Mouse (Mus musculus) testis, adult 2 months (tissue): ENCODE results near the gene Zfand5. TPM values are rescaled to one million over a fixed set of nuclear protein-coding genes. Genes with fewer than 3 reads are reported as not detected.

Experiments used
- H3K27ac ChIP-seq: fragments of 200-500 bp; 2 replicates; pipeline ENCODE4 v1.5.1; 2012; ENCODE audit warnings: low read depth, low read length; ENCODE audit not compliant: control insufficient read depth, insufficient read depth
- H3K27me3 ChIP-seq: fragments of 200-500 bp; 2 replicates; pipeline ENCODE4 v1.6.1; 2012; ENCODE audit warnings: mild to moderate bottlenecking, low read length, moderate library complexity; ENCODE audit not compliant: control insufficient read depth, insufficient read depth
- H3K36me3 ChIP-seq: fragments of 200-500 bp; 2 replicates; pipeline ENCODE4 v1.6.1; 2012; ENCODE audit warnings: mild to moderate bottlenecking, low read length; ENCODE audit not compliant: control insufficient read depth, insufficient read depth
- H3K4me1 ChIP-seq: fragments of 200-500 bp; 2 replicates; pipeline ENCODE4 v1.6.1; 2012; ENCODE audit warnings: low read length; ENCODE audit not compliant: control insufficient read depth, insufficient read depth
- H3K4me3 ChIP-seq: fragments of 200-500 bp; 2 replicates; pipeline ENCODE4 v1.5.1; 2012; ENCODE audit warnings: low read depth, mild to moderate bottlenecking, low read length, moderate library complexity, mixed read lengths; ENCODE audit not compliant: control insufficient read depth
- CTCF ChIP-seq: fragments of 200-500 bp; IDR thresholded peaks from 2 replicates; pipeline ENCODE4 v1.5.1; 2012; ENCODE audit warnings: low read depth, mild to moderate bottlenecking, inconsistent platforms, low read length, moderate library complexity; ENCODE audit not compliant: control insufficient read depth, insufficient read depth, insufficient replicate concordance
- POLR2A ChIP-seq: fragments of 200-500 bp; IDR thresholded peaks from 2 replicates; pipeline ENCODE4 v1.6.1; 2012; ENCODE audit warnings: low read depth, mild to moderate bottlenecking, inconsistent platforms, low read length, moderate library complexity; ENCODE audit not compliant: control insufficient read depth
- polyA plus RNA-seq: library from polyadenylated mRNA; depleted of rRNA; stranded (reverse); fragments of >200 nt; gene quantifications from 2 replicates; pipeline ENCODE4 v1.2.3, GENCODE M21; 2012

The Zfand5 gene
- polyA plus RNA-seq, 1 experiment, result 10.3 TPM

DNA sequence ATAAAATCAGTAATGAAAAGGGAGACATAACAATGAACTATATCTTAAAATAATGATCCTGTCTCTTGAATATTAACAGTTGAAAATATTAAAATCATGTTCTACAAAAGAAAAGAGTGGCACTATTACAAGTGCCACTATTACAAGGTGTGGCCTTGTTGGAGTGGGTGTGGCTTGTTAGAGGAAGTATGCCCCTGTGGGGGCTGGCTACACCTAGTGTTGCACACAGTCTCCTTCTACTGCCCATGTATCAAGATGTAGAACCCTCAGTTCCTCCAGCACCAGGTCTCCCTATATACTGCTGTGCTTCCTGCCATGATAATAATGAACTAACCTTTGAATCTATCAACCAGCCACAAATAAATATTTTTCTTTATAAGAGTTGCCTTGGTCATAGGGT is 11.8 kb upstream of the Zfand5 start:
- Histone ChIP-seq H3K27me3 (no peaks in the 10 kb centered on the region), H3K4me3 (no peak overlapping the region), H3K36me3 (no peaks in the 10 kb centered on the region), H3K4me1 (no peaks in the 10 kb centered on the region), H3K27ac (no peak overlapping the region)
- TF ChIP-seq CTCF (no peak), POLR2A (no peak)

DNA sequence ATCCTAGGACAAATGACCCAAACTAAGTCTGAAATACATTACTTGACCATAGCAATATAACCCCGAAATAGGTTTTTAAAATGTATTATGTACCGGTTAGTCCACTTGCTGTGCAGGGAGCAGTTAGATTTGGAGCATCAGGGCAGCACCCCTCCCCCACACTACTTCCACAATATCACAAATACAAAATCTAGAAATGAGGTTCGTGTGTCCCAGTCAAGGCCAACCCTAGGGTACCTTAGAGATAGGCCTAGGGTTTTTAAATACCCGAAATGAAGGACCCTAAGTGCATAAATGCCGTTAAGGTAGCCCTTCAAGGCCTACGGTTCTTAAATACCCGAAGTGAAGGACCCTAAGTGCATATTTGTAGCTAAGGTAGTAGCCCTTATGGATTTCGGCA is 892 bp upstream of the Zfand5 start:
- Histone ChIP-seq H3K4me3 (peak overlapping the region; percentile 95), H3K4me1 (no peaks in the 10 kb centered on the region; the same call in 1 of the 2 replicates), H3K36me3 (no peaks in the 10 kb centered on the region), H3K27ac (peak overlapping the region; percentile 97), H3K27me3 (no peaks in the 10 kb centered on the region)
- no peak for TF ChIP-seq POLR2A
- TF ChIP-seq CTCF, result no peak

DNA sequence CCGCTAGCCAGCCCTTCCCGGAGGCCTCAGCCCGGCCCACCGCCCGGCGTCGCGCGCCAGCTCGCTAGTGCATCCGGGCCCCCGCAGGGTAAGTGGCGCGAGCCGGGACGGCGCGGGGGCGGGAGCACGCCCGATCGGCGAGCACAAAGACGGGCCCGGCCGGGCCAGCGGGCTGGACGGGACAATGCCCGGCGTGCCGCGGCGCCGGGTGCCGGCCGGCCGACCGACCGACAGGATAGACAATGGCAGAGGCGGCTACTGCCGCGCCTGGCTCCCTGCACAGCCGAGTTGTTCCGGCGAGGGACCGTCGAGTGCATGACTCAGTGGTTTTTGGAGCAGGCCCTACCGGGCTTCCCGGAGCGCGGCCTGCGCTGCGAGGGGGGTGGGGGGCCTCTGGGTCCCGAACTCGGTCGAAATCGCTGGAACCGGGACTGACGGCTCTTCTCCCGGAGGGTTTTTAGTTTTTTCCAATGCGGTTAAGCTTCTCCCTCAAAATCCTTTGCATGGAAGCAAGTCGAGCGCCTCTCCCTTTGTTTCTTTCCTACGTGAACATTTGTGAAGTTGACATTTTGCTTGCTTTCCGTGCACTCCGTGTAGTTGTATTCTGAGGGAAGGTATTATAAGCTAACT is 692 bp downstream of the Zfand5 start:
- H3K36me3 ChIP-seq, result no peaks in the 10 kb centered on the region
- no peaks in the 10 kb centered on the region; the same call in 1 of the 2 replicates for H3K4me1 ChIP-seq

DNA sequence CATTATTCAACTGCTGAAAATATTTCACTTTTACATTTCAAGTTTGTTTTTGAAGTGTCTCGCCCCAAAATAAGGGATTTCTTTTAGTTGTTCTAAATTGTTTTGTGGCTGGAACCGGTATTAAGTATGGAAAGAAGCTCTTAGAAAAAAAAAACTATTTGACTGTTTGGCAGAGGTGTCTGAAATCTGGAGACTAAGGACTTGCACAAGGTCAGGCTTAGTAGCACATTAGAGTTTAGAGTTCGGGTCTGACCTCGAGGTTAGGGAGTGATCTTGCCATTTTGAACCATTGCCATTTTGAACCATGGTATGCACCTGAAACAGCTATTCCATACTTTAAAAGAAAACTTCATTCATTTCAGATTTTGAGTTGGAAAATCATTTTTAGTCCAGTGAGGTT is 1.4 kb downstream of the Zfand5 start:
- H3K4me3 ChIP-seq, result peak overlapping the region; percentile 59; the same call in 1 of the 2 replicates
- no peak overlapping the region for H3K27ac ChIP-seq

More for the DNA sequence above, 692 bp downstream of the Zfand5 start:
- TF ChIP-seq CTCF (no peak), POLR2A (no peak)
- Histone ChIP-seq H3K27ac (peak overlapping the region; percentile 95), H3K4me3 (peak overlapping the region; percentile 95), H3K27me3 (no peaks in the 10 kb centered on the region)

DNA sequence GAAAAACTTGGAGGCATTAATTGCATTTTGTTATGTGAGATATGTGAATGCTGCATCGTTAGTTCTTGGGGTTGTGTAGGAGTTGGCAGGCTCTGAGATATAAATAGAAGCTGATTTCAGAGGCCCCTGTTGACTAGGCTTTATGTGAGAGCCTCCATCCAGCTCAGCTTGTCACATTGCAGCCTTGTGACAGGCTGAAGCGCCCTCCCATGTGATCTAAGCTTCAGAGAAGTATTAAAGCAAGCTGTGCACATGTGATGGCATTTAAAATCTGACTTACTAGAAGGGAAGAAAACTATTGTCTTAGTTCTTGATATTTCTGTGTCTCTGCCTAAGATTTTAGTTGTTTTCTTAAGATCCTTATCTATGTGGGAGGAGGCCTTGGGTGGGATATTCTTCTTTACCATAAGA is 2.1 kb downstream of the Zfand5 start:
- H3K4me3 ChIP-seq, result no peak overlapping the region
- TF ChIP-seq CTCF (no peak), POLR2A (no peak)
- H3K27ac ChIP-seq, result no peak overlapping the region
- no peaks in the 10 kb centered on the region; the same call in 1 of the 2 replicates for H3K4me1 ChIP-seq
- H3K36me3 ChIP-seq, result no peaks in the 10 kb centered on the region
- H3K27me3 ChIP-seq, result no peaks in the 10 kb centered on the region

More for the DNA sequence above, 1.4 kb downstream of the Zfand5 start:
- TF ChIP-seq CTCF (no peak), POLR2A (no peak)
- H3K27me3 ChIP-seq, result no peaks in the 10 kb centered on the region
- no peaks in the 10 kb centered on the region; the same call in 1 of the 2 replicates for H3K4me1 ChIP-seq
- H3K36me3 ChIP-seq, result no peaks in the 10 kb centered on the region

DNA sequence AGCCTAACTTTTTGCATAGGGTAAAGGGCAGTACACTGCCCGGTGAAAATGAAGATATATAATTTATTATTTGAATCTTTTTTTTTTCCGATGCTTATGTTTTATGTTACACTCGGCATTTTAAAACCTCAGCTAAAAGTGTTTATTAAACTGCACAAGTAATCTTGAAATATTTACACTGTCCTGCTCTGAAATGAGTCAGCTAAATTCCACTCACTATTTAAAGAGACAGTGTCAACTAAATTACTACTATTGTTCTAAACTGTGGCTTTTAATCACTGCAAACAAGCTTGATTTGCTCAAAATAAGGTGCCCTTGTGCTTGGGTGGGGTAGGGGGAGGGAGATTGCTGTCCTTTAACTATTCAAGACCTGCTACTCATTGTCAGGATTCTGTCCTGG is 2.6 kb downstream of the Zfand5 start:
- Histone ChIP-seq H3K4me1 (no peaks in the 10 kb centered on the region; the same call in 1 of the 2 replicates), H3K36me3 (no peaks in the 10 kb centered on the region), H3K27me3 (no peaks in the 10 kb centered on the region), H3K4me3 (no peak overlapping the region), H3K27ac (no peak overlapping the region)
- TF ChIP-seq POLR2A (no peak), CTCF (no peak)

DNA sequence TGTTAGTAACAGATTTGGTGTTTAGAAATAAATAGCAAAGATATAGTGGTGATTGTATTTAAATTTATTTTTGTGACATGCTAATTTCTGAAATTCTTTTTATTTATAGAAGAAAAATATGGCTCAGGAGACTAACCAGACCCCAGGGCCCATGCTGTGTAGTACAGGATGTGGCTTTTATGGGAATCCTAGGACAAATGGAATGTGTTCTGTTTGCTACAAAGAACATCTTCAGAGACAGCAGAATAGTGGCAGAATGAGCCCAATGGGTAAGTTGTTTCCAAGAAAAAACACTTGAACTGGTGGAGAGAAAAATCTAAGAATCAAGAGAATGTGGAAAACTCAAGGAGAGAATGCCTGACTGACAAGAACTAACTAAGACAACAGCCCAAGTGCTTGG is 4.2 kb downstream of the Zfand5 start:
- TF ChIP-seq CTCF (no peak), POLR2A (no peak)
- no peak overlapping the region for H3K4me3 ChIP-seq
- H3K27ac ChIP-seq, result no peak overlapping the region
- H3K27me3 ChIP-seq, result no peaks in the 10 kb centered on the region
- H3K36me3 ChIP-seq, result peaks cover 1% of the 10 kb centered on the region; the same call in 1 of the 2 replicates
- H3K4me1 ChIP-seq, result no peaks in the 10 kb centered on the region
